Mouse (Mus musculus) MEL (cell line): Measurements from ENCODE around the gene Bpifb1. TPM values are rescaled to one million over a fixed set of nuclear protein-coding genes. Genes with fewer than 3 reads are reported as not detected.

ENCODE experiments used
- DNase-seq: peaks from one replicate; pipeline ENCODE4 v3.0.0; 2011; ENCODE audit warnings: low read depth, low spot score
- H3K27ac ChIP-seq: 2 replicates; pipeline ENCODE4 v1.5.1; 2012; ENCODE audit warnings: low read depth, mild to moderate bottlenecking, control low read depth, low read length, moderate library complexity; ENCODE audit not compliant: control insufficient read depth
- H3K27me3 ChIP-seq, 2 experiments: fragments of 150-350 bp in 1 of 2; sonication (generic) in 1 of 2; 2 replicates each; pipeline ENCODE4 v1.6.1; 2012; ENCODE audit warnings: low read length in 2 of 2, mild to moderate bottlenecking in 2 of 2, improper control_type of control experiment in 1 of 2, moderate library complexity in 1 of 2; ENCODE audit not compliant: insufficient read depth in 2 of 2, control insufficient read depth in 1 of 2
- H3K36me3 ChIP-seq, 2 experiments: 2 replicates each; pipeline ENCODE4 v1.6.1; 2012 to 2014; ENCODE audit warnings: low read length in 2 of 2, improper control_type of control experiment in 1 of 2, inconsistent platforms in 1 of 2, mild to moderate bottlenecking in 1 of 2; ENCODE audit not compliant: insufficient read depth in 2 of 2, control insufficient read depth in 1 of 2
- H3K4me1 ChIP-seq, 2 experiments: fragments of 150-350 bp in 1 of 2; sonication (generic) in 1 of 2; 2 replicates each; pipeline ENCODE4 v1.6.1; 2012; ENCODE audit warnings: low read length in 2 of 2, improper control_type of control experiment in 1 of 2, mild to moderate bottlenecking in 1 of 2; ENCODE audit not compliant: insufficient read depth in 2 of 2, control insufficient read depth in 1 of 2
- H3K4me3 ChIP-seq, 2 experiments: fragments of 150-350 bp in 1 of 2; sonication (generic) in 1 of 2; 2 replicates each; pipeline ENCODE4 v1.5.1; 2012; ENCODE audit warnings: low read depth in 2 of 2, low read length in 2 of 2, mild to moderate bottlenecking in 2 of 2, moderate library complexity in 2 of 2, control low read depth in 1 of 2, improper control_type of control experiment in 1 of 2; ENCODE audit not compliant: control insufficient read depth in 1 of 2, insufficient read depth in 1 of 2
- H3K79me2 ChIP-seq: 2 replicates; pipeline ENCODE4 v1.6.1; 2012; ENCODE audit warnings: mild to moderate bottlenecking, low read length, moderate library complexity; ENCODE audit not compliant: control insufficient read depth, poor library complexity, insufficient read depth
- H3K9ac ChIP-seq: 2 replicates; pipeline ENCODE4 v1.6.1; 2012; ENCODE audit warnings: low read depth, mild to moderate bottlenecking, control low read depth, low read length, moderate library complexity; ENCODE audit not compliant: control insufficient read depth, poor library complexity, severe bottlenecking
- H3K9me3 ChIP-seq: fragments of 150-350 bp; sonication (generic); replicated peaks from 2 replicates; pipeline ENCODE4 v1.6.1; 2012; ENCODE audit warnings: mild to moderate bottlenecking, low read length, improper control_type of control experiment, moderate library complexity; ENCODE audit not compliant: insufficient read depth
- BHLHE40 ChIP-seq: IDR thresholded peaks from 2 replicates; pipeline ENCODE4 v1.6.1; 2012; ENCODE audit warnings: low read depth, mild to moderate bottlenecking, inconsistent platforms, low read length, improper control_type of control experiment, borderline replicate concordance
- CHD1 ChIP-seq: IDR thresholded peaks from 2 replicates; pipeline ENCODE4 v1.6.1; 2012; ENCODE audit warnings: low read depth, mild to moderate bottlenecking, inconsistent platforms, low read length, improper control_type of control experiment
- CHD2 ChIP-seq: IDR thresholded peaks from 2 replicates; pipeline ENCODE4 v1.6.1; 2011; ENCODE audit warnings: low read length, improper control_type of control experiment
- CTCF ChIP-seq, 3 experiments: IDR thresholded peaks in 2 of 3; conservative IDR thresholded peaks in 1 of 3; 2 replicates each; pipeline ENCODE4 v1.5.1; 2011 to 2012; ENCODE audit warnings: low read length in 3 of 3, low read depth in 2 of 3, mild to moderate bottlenecking in 2 of 3, improper control_type of control experiment in 1 of 3, inconsistent platforms in 1 of 3, mixed read lengths in 1 of 3, moderate library complexity in 1 of 3; ENCODE audit not compliant: control insufficient read depth in 1 of 3, insufficient read depth in 1 of 3, poor library complexity in 1 of 3, severe bottlenecking in 1 of 3
- E2F4 ChIP-seq: IDR thresholded peaks from 2 replicates; pipeline ENCODE4 v1.6.1; 2011; ENCODE audit warnings: low read depth, low read length, improper control_type of control experiment, borderline replicate concordance
- ELF1 ChIP-seq: IDR thresholded peaks from 2 replicates; pipeline ENCODE4 v1.6.1; 2014; ENCODE audit warnings: low read depth, mild to moderate bottlenecking, inconsistent platforms, low read length, improper control_type of control experiment, moderate library complexity
- EP300 ChIP-seq, 2 experiments: IDR thresholded peaks; 2 replicates each; pipeline ENCODE4 v1.6.1; 2011; ENCODE audit warnings: improper control_type of control experiment in 2 of 2, low read length in 2 of 2, low read depth in 1 of 2, mild to moderate bottlenecking in 1 of 2
- ETS1 ChIP-seq: IDR thresholded peaks from 2 replicates; pipeline ENCODE4 v1.6.1; 2012; ENCODE audit warnings: low read depth, mild to moderate bottlenecking, inconsistent platforms, low read length, improper control_type of control experiment, moderate library complexity
- GABPA ChIP-seq: IDR thresholded peaks from 2 replicates; pipeline ENCODE4 v1.6.1; 2012; ENCODE audit warnings: low read depth, mild to moderate bottlenecking, inconsistent platforms, low read length, improper control_type of control experiment, moderate library complexity
- GATA1 ChIP-seq: IDR thresholded peaks from 2 replicates; pipeline ENCODE4 v1.6.1; 2011; ENCODE audit warnings: low read depth, low read length, improper control_type of control experiment
- MAFK ChIP-seq: IDR thresholded peaks from 2 replicates; pipeline ENCODE4 v1.6.1; 2011; ENCODE audit warnings: low read depth, mild to moderate bottlenecking, low read length, improper control_type of control experiment, borderline replicate concordance
- MAZ ChIP-seq: IDR thresholded peaks from 2 replicates; pipeline ENCODE4 v1.6.1; 2012; ENCODE audit warnings: low read depth, mild to moderate bottlenecking, inconsistent platforms, low read length, improper control_type of control experiment
- MEF2A ChIP-seq: IDR thresholded peaks from 2 replicates; pipeline ENCODE4 v1.6.1; 2014; ENCODE audit warnings: low read depth, mild to moderate bottlenecking, inconsistent platforms, low read length, improper control_type of control experiment; ENCODE audit not compliant: poor library complexity, insufficient replicate concordance, severe bottlenecking; ENCODE audit errors: extremely low read depth
- MXI1 ChIP-seq: IDR thresholded peaks from 2 replicates; pipeline ENCODE4 v1.6.1; 2011; ENCODE audit warnings: mild to moderate bottlenecking, low read depth, low read length, improper control_type of control experiment
- MYB ChIP-seq: IDR thresholded peaks from 2 replicates; pipeline ENCODE4 v1.6.1; 2011; ENCODE audit warnings: mild to moderate bottlenecking, low read depth, low read length, improper control_type of control experiment
- MYC ChIP-seq: IDR thresholded peaks from 2 replicates; pipeline ENCODE4 v1.6.1; 2011; ENCODE audit warnings: low read depth, mild to moderate bottlenecking, low read length, improper control_type of control experiment, moderate library complexity
- NELFE ChIP-seq: IDR thresholded peaks from 2 replicates; pipeline ENCODE4 v1.6.1; 2011; ENCODE audit warnings: low read depth, low read length, improper control_type of control experiment
- NRF1 ChIP-seq: IDR thresholded peaks from 2 replicates; pipeline ENCODE4 v1.6.1; 2014; ENCODE audit warnings: low read depth, mild to moderate bottlenecking, inconsistent platforms, low read length, improper control_type of control experiment, moderate library complexity; ENCODE audit not compliant: poor library complexity, insufficient read depth, severe bottlenecking
- POLR2A ChIP-seq, 2 experiments: IDR thresholded peaks; 2 replicates each; pipeline ENCODE4 v1.6.1; 2011 to 2012; ENCODE audit warnings: low read length in 2 of 2, mild to moderate bottlenecking in 2 of 2, control low read depth in 1 of 2, improper control_type of control experiment in 1 of 2, low read depth in 1 of 2, moderate library complexity in 1 of 2; ENCODE audit not compliant: control insufficient read depth in 1 of 2, insufficient read depth in 1 of 2, poor library complexity in 1 of 2
- POLR2AphosphoS2 ChIP-seq: IDR thresholded peaks from 2 replicates; pipeline ENCODE4 v1.6.1; 2011; ENCODE audit warnings: low read length, improper control_type of control experiment
- POLR2AphosphoS5 ChIP-seq: IDR thresholded peaks from 2 replicates; pipeline ENCODE4 v1.6.1; 2012; ENCODE audit warnings: low read depth, borderline replicate concordance, mild to moderate bottlenecking, inconsistent platforms, low read length, moderate library complexity, mixed read lengths
- RAD21 ChIP-seq: IDR thresholded peaks from 2 replicates; pipeline ENCODE4 v1.6.1; 2011; ENCODE audit warnings: mild to moderate bottlenecking, low read depth, low read length, improper control_type of control experiment
- SIN3A ChIP-seq: IDR thresholded peaks from 2 replicates; pipeline ENCODE4 v1.6.1; 2012; ENCODE audit warnings: low read length, improper control_type of control experiment, inconsistent platforms
- SMC3 ChIP-seq: IDR thresholded peaks from 2 replicates; pipeline ENCODE4 v1.6.1; 2011; ENCODE audit warnings: low read depth, low read length, improper control_type of control experiment
- TAL1 ChIP-seq: IDR thresholded peaks from 2 replicates; pipeline ENCODE4 v1.6.1; 2012; ENCODE audit warnings: mild to moderate bottlenecking, inconsistent platforms, low read length, moderate library complexity, mixed read lengths
- UBTF ChIP-seq: IDR thresholded peaks from 2 replicates; pipeline ENCODE4 v1.6.1; 2012; ENCODE audit warnings: low read depth, mild to moderate bottlenecking, inconsistent platforms, low read length, improper control_type of control experiment, moderate library complexity, borderline replicate concordance; ENCODE audit not compliant: insufficient read depth
- USF1 ChIP-seq: IDR thresholded peaks from 2 replicates; pipeline ENCODE4 v1.6.1; 2014; ENCODE audit warnings: low read depth, mild to moderate bottlenecking, inconsistent platforms, low read length, improper control_type of control experiment, moderate library complexity
- USF2 ChIP-seq, 2 experiments: IDR thresholded peaks; 2 replicates each; pipeline ENCODE4 v1.6.1; 2011 to 2012; ENCODE audit warnings: improper control_type of control experiment in 2 of 2, low read length in 2 of 2, borderline replicate concordance in 1 of 2, inconsistent platforms in 1 of 2, low read depth in 1 of 2, mild to moderate bottlenecking in 1 of 2; ENCODE audit not compliant: insufficient read depth in 1 of 2
- ZC3H11A ChIP-seq: IDR thresholded peaks from 2 replicates; pipeline ENCODE4 v1.6.1; 2012; ENCODE audit warnings: low read depth, mild to moderate bottlenecking, inconsistent platforms, low read length, improper control_type of control experiment
- ZKSCAN1 ChIP-seq: IDR thresholded peaks from 2 replicates; pipeline ENCODE4 v1.6.1; 2012; ENCODE audit warnings: low read depth, mild to moderate bottlenecking, inconsistent platforms, low read length, improper control_type of control experiment, moderate library complexity
- ZNF384 ChIP-seq: IDR thresholded peaks from 2 replicates; pipeline ENCODE4 v1.6.1; 2012; ENCODE audit warnings: low read depth, mild to moderate bottlenecking, inconsistent platforms, low read length, improper control_type of control experiment
- polyA plus RNA-seq, 2 experiments: library from polyadenylated mRNA; stranded (reverse) in 1 of 2; unstranded in 1 of 2; fragments of >175 nt in 1 of 2; fragments of >200 nt in 1 of 2; gene quantifications; 2 replicates each; pipeline versions ENCODE4 v1.2.1 to v1.2.4; 2012; ENCODE audit warnings: low replicate concordance in 2 of 2, low read depth in 1 of 2; ENCODE audit not compliant: insufficient read length in 2 of 2, insufficient read depth in 1 of 2, missing spikeins in 1 of 2
- total RNA-seq: library from RNA; depleted of rRNA; stranded (reverse); fragments of 300-350 nt; gene quantifications from 2 replicates; pipeline ENCODE4 v1.2.3, GENCODE M21; 2012

Gene Bpifb1
- total and polyA plus RNA-seq, 3 experiments, result not detected

GRCm38 (mm10) chr2:154147496-154147895 is 43.1 kb upstream of the Bpifb1 start:
- Histone ChIP-seq H3K27me3 (no peaks in the 10 kb centered on the region), H3K27ac (no peak overlapping the region), H3K4me1 (no peaks in the 10 kb centered on the region), H3K9me3 (no peaks in the 10 kb centered on the region), H3K79me2 (no peaks in the 10 kb centered on the region), H3K36me3 (no peaks in the 10 kb centered on the region), H3K9ac (no peak overlapping the region), H3K4me3 (no peak overlapping the region)
- no peak for TF ChIP-seq POLR2A (IDR thresholded peaks at IDR 0.05; ENCODE audit: control insufficient read depth in 1 of 2, insufficient read depth in 1 of 2, low read depth in 1 of 2, low read length in 2 of 2, poor library complexity in 1 of 2)
- TF ChIP-seq POLR2AphosphoS2, result no peak
- no peak for TF ChIP-seq NELFE
- TF ChIP-seq MAFK, result no peak
- no peak for TF ChIP-seq USF1
- TF ChIP-seq POLR2AphosphoS5, result no peak
- no peak for TF ChIP-seq CHD2
- TF ChIP-seq GABPA, result no peak
- no peak for TF ChIP-seq MYC
- no peak for DNase-seq

DNA sequence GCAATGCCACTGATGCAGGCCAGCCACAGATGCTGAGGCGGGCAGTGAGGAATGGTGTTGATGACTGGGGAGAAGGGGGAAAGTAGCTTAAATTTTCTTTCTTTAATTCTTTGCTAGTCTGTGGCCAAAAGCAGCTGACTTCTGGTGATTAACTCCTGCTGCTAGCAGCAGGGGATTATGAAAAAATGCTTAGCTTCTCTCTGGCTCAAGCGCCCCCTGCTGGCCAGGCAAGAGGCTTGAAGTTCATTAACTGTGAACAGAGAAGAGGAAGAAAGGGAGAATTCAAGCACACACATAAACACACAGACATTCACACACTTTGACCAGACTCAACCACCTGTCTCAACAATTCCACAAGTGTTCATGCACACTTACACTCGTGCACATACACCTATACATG is 32.2 kb upstream of the Bpifb1 start:
- H3K9me3 ChIP-seq, result no peaks in the 10 kb centered on the region
- no peak overlapping the region for H3K27ac ChIP-seq
- H3K9ac ChIP-seq, result no peak overlapping the region
- H3K79me2 ChIP-seq, result no peaks in the 10 kb centered on the region
- DNase-seq, result peak; percentile 39
- H3K36me3 ChIP-seq, result no peaks in the 10 kb centered on the region
- H3K4me3 ChIP-seq, result no peak overlapping the region
- H3K27me3 ChIP-seq, result no peaks in the 10 kb centered on the region
- no peaks in the 10 kb centered on the region for H3K4me1 ChIP-seq
- no peak for TF ChIP-seq CHD1
- TF ChIP-seq TAL1, result no peak
- peak; percentile 45 for TF ChIP-seq SMC3
- TF ChIP-seq USF2 (IDR thresholded peaks at IDR 0.05; ENCODE audit: borderline replicate concordance in 1 of 2, insufficient read depth in 1 of 2, low read depth in 1 of 2, low read length in 2 of 2), result no peak
- TF ChIP-seq MYB, result no peak
- no peak for TF ChIP-seq USF1
- TF ChIP-seq RAD21, result peak; percentile 9; the same call in 1 of the 2 replicates
- no peak for TF ChIP-seq MEF2A
- TF ChIP-seq CTCF (IDR thresholded peaks at IDR 0.05 in 2 of 3, conservative IDR thresholded peaks at IDR 0.05 in 1 of 3; ENCODE audit: control insufficient read depth in 1 of 3, insufficient read depth in 1 of 3, low read depth in 2 of 3, low read length in 3 of 3, poor library complexity in 1 of 3, severe bottlenecking in 1 of 3), result peak; percentile 66 to 82 (median 71)
- no peak for TF ChIP-seq ZC3H11A
- TF ChIP-seq MAFK, result no peak
- no peak for TF ChIP-seq ETS1
- TF ChIP-seq ELF1, result no peak
- TF ChIP-seq GATA1, result no peak
- no peak for TF ChIP-seq EP300 (IDR thresholded peaks at IDR 0.05; ENCODE audit: low read depth in 1 of 2, low read length in 2 of 2)
- TF ChIP-seq MAZ, result no peak
- TF ChIP-seq POLR2AphosphoS5, result no peak
- TF ChIP-seq GABPA, result no peak
- no peak for TF ChIP-seq E2F4
- TF ChIP-seq NELFE, result no peak
- no peak for TF ChIP-seq NRF1
- no peak for TF ChIP-seq ZKSCAN1
- no peak for TF ChIP-seq BHLHE40
- TF ChIP-seq UBTF, result no peak
- peak; percentile 66 for TF ChIP-seq ZNF384
- no peak for TF ChIP-seq CHD2
- no peak for TF ChIP-seq MYC
- TF ChIP-seq MXI1, result no peak
- no peak for TF ChIP-seq SIN3A
- TF ChIP-seq POLR2AphosphoS2, result no peak
